Mouse (Mus musculus): ENCODE data around the gene Cxcl2. TPM values are rescaled to one million over a fixed set of nuclear protein-coding genes. Genes with fewer than 3 reads are reported as not detected.

The Cxcl2 gene
- polyA plus RNA-seq, 1 experiment from 2014 or later: not detected

GRCm38 (mm10) chr5:90899308-90899707 is 4.4 kb upstream of the Cxcl2 start:
- peaks cover 10% of the 10 kb centered on the region for H3K27me3 ChIP-seq
- no peak overlapping the region for H3K27ac ChIP-seq
- WGBS: 78% methylated on average over 5 of the region's 5 CpGs
- ATAC-seq (ENCODE audit: insufficient number of reproducible peaks, insufficient read depth, low FRiP score, low TSS enrichment): no peak
- no peak overlapping the region for H3K9ac ChIP-seq
- peaks cover 15% of the 10 kb centered on the region; the same call in 1 of the 2 replicates for H3K4me1 ChIP-seq
- no peaks in the 10 kb centered on the region for H3K9me3 ChIP-seq
- no peak overlapping the region for H3K4me2 ChIP-seq (replicated peaks)
- H3K4me3 ChIP-seq: no peak overlapping the region
- no peaks in the 10 kb centered on the region for H3K36me3 ChIP-seq

- Histone ChIP-seq H3K27me3 (peaks cover 18% of the 10 kb centered on the region), H3K4me1 (peaks cover 15% of the 10 kb centered on the region; the same call in 1 of the 2 replicates), H3K9me3 (no peaks in the 10 kb centered on the region), H3K27ac (no peak overlapping the region), H3K4me3 (no peak overlapping the region), H3K36me3 (no peaks in the 10 kb centered on the region), H3K4me2 (replicated peaks) (no peak overlapping the region), H3K9ac (no peak overlapping the region)
- WGBS: 53% methylated on average over 7 of the region's 7 CpGs
- no peak for ATAC-seq (ENCODE audit: insufficient number of reproducible peaks, insufficient read depth, low FRiP score, low TSS enrichment)
These were observed 3.5 kb upstream of the Cxcl2 start for GRCm38 (mm10) chr5:90900147-90900546.

- Histone ChIP-seq H3K9ac (no peak overlapping the region), H3K4me2 (replicated peaks) (no peak overlapping the region), H3K9me3 (no peaks in the 10 kb centered on the region), H3K36me3 (no peaks in the 10 kb centered on the region), H3K27me3 (peaks cover 18% of the 10 kb centered on the region), H3K4me3 (no peak overlapping the region), H3K27ac (no peak overlapping the region), H3K4me1 (peaks cover 15% of the 10 kb centered on the region; the same call in 1 of the 2 replicates)
- ATAC-seq (ENCODE audit: insufficient number of reproducible peaks, insufficient read depth, low FRiP score, low TSS enrichment): no peak
- WGBS: 71% methylated on average over 7 of the region's 7 CpGs
These were observed 3.0 kb upstream of the Cxcl2 start for GRCm38 (mm10) chr5:90900688-90901087.

- H3K27ac ChIP-seq: no peak overlapping the region
- H3K36me3 ChIP-seq: no peaks in the 10 kb centered on the region
- peak overlapping the region; percentile 66 for H3K4me2 ChIP-seq (replicated peaks)
- H3K27me3 ChIP-seq: peaks cover 18% of the 10 kb centered on the region
- ATAC-seq (ENCODE audit: insufficient number of reproducible peaks, insufficient read depth, low FRiP score, low TSS enrichment): no peak
- no peaks in the 10 kb centered on the region for H3K9me3 ChIP-seq
- H3K4me1 ChIP-seq: peaks cover 15% of the 10 kb centered on the region; the same call in 1 of the 2 replicates
- H3K4me3 ChIP-seq: peak overlapping the region; percentile 26
- no peak overlapping the region for H3K9ac ChIP-seq
- WGBS: 10% methylated on average over 10 of the region's 10 CpGs
These were observed 1.1 kb upstream of the Cxcl2 start for GRCm38 (mm10) chr5:90902380-90903260.

DNA sequence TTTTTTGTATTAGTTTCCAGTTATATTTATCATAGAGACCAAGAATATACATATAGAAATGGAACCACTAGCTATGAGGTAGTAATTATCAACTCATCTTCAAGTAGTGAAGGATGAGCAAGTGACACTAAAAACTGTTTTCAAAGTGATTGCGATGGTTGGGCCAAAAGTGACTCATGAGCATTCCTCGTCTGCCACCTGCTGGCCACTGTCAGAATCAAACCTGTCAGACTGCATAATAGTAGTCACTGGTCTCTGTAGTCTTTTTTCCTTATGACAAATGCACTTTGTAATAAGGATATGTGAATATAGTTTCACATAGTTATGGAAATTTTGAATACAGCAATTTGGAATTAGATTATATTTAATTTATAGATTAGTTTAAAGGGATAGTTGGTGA is 5.3 kb downstream of the Cxcl2 start:
- Histone ChIP-seq H3K36me3 (no peaks in the 10 kb centered on the region), H3K9me3 (no peaks in the 10 kb centered on the region), H3K4me2 (replicated peaks) (no peak overlapping the region), H3K27ac (no peak overlapping the region), H3K4me1 (no peaks in the 10 kb centered on the region), H3K27me3 (peaks cover 11% of the 10 kb centered on the region), H3K9ac (no peak overlapping the region), H3K4me3 (no peak overlapping the region)
- 1% methylated on average over 2 of the region's 2 CpGs for WGBS
- ATAC-seq (ENCODE audit: insufficient number of reproducible peaks, insufficient read depth, low FRiP score, low TSS enrichment): no peak

GRCm38 (mm10) chr5:90919495-90919894 is 15.8 kb downstream of the Cxcl2 start:
- Histone ChIP-seq H3K4me3 (no peak overlapping the region), H3K9ac (no peak overlapping the region), H3K27ac (no peak overlapping the region), H3K36me3 (no peaks in the 10 kb centered on the region), H3K4me1 (no peaks in the 10 kb centered on the region), H3K27me3 (no peaks in the 10 kb centered on the region), H3K4me2 (replicated peaks) (no peak overlapping the region), H3K9me3 (no peaks in the 10 kb centered on the region)
- 78% methylated on average over 2 of the region's 2 CpGs for WGBS
- no peak for ATAC-seq (ENCODE audit: insufficient number of reproducible peaks, insufficient read depth, low FRiP score, low TSS enrichment)

DNA sequence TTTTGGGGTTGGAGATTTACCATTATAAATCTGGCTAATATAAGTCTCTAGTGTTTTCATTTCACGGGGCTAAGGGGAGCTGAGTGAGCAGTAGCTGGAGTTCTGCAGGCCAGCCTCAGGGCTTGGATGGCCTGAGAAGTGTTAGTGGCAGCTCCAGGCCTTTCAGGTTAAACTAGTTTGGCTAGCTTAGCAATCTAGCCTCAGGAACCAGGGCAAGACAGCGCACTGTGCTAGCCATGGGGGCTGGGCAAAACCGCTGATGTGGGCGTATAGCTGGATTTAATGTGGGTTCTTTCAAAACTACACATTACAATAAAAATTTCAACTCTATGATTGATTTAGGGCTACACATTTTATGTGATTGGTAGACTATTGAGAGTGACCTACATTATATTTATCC is 19.3 kb downstream of the Cxcl2 start:
- Histone ChIP-seq H3K27ac (no peak overlapping the region), H3K9ac (no peak overlapping the region), H3K4me3 (no peak overlapping the region), H3K27me3 (no peaks in the 10 kb centered on the region), H3K36me3 (no peaks in the 10 kb centered on the region), H3K9me3 (no peaks in the 10 kb centered on the region), H3K4me1 (no peaks in the 10 kb centered on the region), H3K4me2 (replicated peaks) (no peak overlapping the region)
- no peak for ATAC-seq (ENCODE audit: insufficient number of reproducible peaks, insufficient read depth, low FRiP score, low TSS enrichment)
- WGBS: 82% methylated on average over 4 of the region's 4 CpGs

- H3K27me3 ChIP-seq: no peaks in the 10 kb centered on the region
- peak overlapping the region; percentile 98 for H3K9ac ChIP-seq
- peak overlapping the region; percentile 100 for H3K27ac ChIP-seq
- peak overlapping the region; percentile 56 for H3K4me2 ChIP-seq (replicated peaks)
- peak overlapping the region; percentile 76 for H3K4me3 ChIP-seq
- ATAC-seq (ENCODE audit: insufficient number of reproducible peaks, insufficient read depth, low FRiP score, low TSS enrichment): no peak
- H3K9me3 ChIP-seq: no peaks in the 10 kb centered on the region
- H3K36me3 ChIP-seq: peaks cover 12% of the 10 kb centered on the region
- WGBS: 45% methylated on average over 2 of the region's 2 CpGs
- peaks cover 7% of the 10 kb centered on the region for H3K4me1 ChIP-seq
These were observed 26.9 kb downstream of the Cxcl2 start for GRCm38 (mm10) chr5:90930546-90930945.

DNA sequence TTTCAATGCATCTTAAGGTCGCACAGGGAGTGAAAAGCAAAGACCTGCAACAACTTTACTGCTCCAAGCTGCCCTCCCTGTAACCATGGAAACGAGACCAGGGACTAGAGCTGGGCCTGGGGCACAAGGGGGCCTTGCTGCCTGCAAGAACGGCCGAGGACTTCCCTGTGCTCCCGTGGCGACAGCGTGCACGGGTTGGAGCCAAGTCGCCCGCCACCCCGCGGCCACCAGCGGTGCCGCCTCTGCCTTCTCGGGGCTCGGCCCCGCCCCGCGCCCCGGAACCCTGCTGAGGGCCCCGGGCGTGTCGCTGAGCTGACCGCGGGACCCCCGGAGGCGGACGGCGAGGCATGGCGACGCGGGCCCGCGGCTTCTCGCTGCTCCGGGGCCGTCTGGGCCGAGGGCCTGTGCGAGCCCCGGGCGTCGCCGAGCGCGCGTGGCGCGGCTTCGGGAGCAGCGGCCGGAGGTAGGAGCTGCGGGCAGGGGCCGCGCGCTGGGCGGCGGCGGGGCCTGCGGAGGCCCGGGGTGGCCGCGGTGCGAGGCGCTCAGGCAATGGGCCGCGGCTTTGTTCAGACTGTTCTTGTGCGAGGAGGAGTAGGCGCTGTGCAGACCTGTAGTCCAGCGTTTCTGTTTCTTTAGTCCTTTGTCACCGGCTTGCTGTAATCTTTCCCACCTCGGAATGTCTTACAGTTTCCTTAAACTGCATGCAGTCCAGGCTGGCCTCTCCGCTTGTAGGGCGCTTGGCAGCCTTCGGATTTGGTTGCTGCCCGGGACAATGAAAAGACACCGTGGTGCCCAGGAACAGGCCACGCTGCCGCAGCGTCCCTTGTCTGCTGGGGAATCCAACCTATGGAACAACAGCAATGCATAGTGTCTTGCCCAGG is 27.5 kb downstream of the Cxcl2 start, which contains the start of gene Mthfd2l:
Gene Mthfd2l (plus strand): TSS at position 147 of the 881 bp plus-strand sequence.
- ATAC-seq (ENCODE audit: insufficient number of reproducible peaks, insufficient read depth, low FRiP score, low TSS enrichment): peak; percentile 99
- WGBS: under 1% methylated on average over 79 of the region's 79 CpGs

DNA sequence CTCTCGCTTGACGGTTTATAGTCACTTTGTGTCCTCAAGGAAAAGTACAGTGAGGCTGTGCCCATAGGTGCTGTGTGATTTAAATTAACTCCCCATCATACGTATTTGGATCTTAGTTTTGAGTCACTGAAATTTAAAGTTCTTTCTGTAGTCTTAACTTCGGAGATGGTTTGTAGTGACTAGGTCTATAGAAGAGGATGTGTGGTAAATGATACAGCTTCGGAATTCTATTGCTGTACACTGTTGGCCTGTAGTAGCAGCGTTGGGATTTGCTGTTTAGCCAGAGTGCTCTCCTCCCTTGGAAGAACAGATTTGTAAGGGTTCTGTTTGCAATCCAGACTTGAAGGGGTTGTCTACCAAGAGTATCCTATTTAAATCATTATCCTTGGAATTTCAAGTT is 28.2 kb downstream of the Cxcl2 start:
- peaks cover 12% of the 10 kb centered on the region for H3K36me3 ChIP-seq
- H3K27me3 ChIP-seq: no peaks in the 10 kb centered on the region
- peak overlapping the region; percentile 56 for H3K4me2 ChIP-seq (replicated peaks)
- peak overlapping the region; percentile 100 for H3K27ac ChIP-seq
- no peak for ATAC-seq (ENCODE audit: insufficient number of reproducible peaks, insufficient read depth, low FRiP score, low TSS enrichment)
- H3K9ac ChIP-seq: peak overlapping the region; percentile 98
- H3K4me3 ChIP-seq: peak overlapping the region; percentile 76
- H3K4me1 ChIP-seq: peaks cover 7% of the 10 kb centered on the region
- WGBS: 3% methylated on average over 6 of the region's 6 CpGs
- no peaks in the 10 kb centered on the region for H3K9me3 ChIP-seq

More for the DNA sequence above, 27.5 kb downstream of the Cxcl2 start, which contains the start of gene Mthfd2l:
- peak within 1 kb of the TSS; percentile 98 for H3K9ac ChIP-seq
- H3K36me3 ChIP-seq: peaks cover 12% of the 10 kb centered on the region
- peak within 1 kb of the TSS; percentile 56 for H3K4me2 ChIP-seq (replicated peaks)
- peak within 1 kb of the TSS; percentile 76 for H3K4me3 ChIP-seq
- peaks cover 7% of the 10 kb centered on the region for H3K4me1 ChIP-seq
- H3K9me3 ChIP-seq: no peaks in the 10 kb centered on the region
- peak within 1 kb of the TSS; percentile 100 for H3K27ac ChIP-seq
- H3K27me3 ChIP-seq: no peaks in the 10 kb centered on the region

- no peak for ATAC-seq (ENCODE audit: insufficient number of reproducible peaks, insufficient read depth, low FRiP score, low TSS enrichment)
- Histone ChIP-seq H3K27me3 (no peaks in the 10 kb centered on the region), H3K4me1 (peaks cover 7% of the 10 kb centered on the region), H3K4me2 (replicated peaks) (no peak overlapping the region), H3K9me3 (no peaks in the 10 kb centered on the region), H3K4me3 (no peak overlapping the region), H3K27ac (no peak overlapping the region), H3K36me3 (peaks cover 12% of the 10 kb centered on the region), H3K9ac (no peak overlapping the region)
- WGBS: 72% methylated on average over 2 of the region's 2 CpGs
These were observed 33.0 kb downstream of the Cxcl2 start for GRCm38 (mm10) chr5:90936706-90937105.

Data from embryonic facial prominence, embryonic 12.5 days (tissue).